Mouse (Mus musculus) forebrain, embryonic 11.5 days (tissue): Measurements from ENCODE around the gene Stox1. TPM values are rescaled to one million over a fixed set of nuclear protein-coding genes. Genes with fewer than 3 reads are reported as not detected.
"Not testable (repeated sequence)": the region's sequence is repeated elsewhere in the genome, so short reads cannot be mapped to it uniquely, and the experiment has no call there.

Source experiments
- ATAC-seq: fragments of 200-750 bp; cut with Nextera tagmentation; replicated peaks from 2 replicates; pipeline ENCODE4 v1.8.0; 2017; ENCODE audit warnings: moderate TSS enrichment; ENCODE audit not compliant: low FRiP score
- DNase-seq: peaks from one replicate; pipeline ENCODE4 v3.0.0-alpha.2; 2017; ENCODE audit warnings: low spot score
- H3K27ac ChIP-seq: fragments of 300-500 bp; sonication (generic); 2 replicates; pipeline ENCODE4 v1.5.1; 2014; ENCODE audit warnings: low read depth, low read length
- H3K27me3 ChIP-seq: fragments of 300-500 bp; sonication (generic); 2 replicates; pipeline ENCODE4 v1.6.1; 2014; ENCODE audit warnings: mild to moderate bottlenecking, low read length, mixed read lengths; ENCODE audit not compliant: control insufficient read depth, insufficient read depth
- H3K36me3 ChIP-seq: fragments of 300-500 bp; sonication (generic); 2 replicates; pipeline ENCODE4 v1.6.1; 2014; ENCODE audit warnings: mild to moderate bottlenecking, low read length, moderate library complexity, mixed read lengths; ENCODE audit not compliant: control insufficient read depth, insufficient read depth
- H3K4me1 ChIP-seq: fragments of 300-500 bp; sonication (generic); replicated peaks from 2 replicates; pipeline ENCODE4 v1.6.1; 2014; ENCODE audit warnings: low read length, mixed read lengths; ENCODE audit not compliant: control insufficient read depth, insufficient read depth
- H3K4me2 ChIP-seq: fragments of 300-500 bp; sonication (generic); 2 replicates; pipeline ENCODE4 v1.6.1; 2014; ENCODE audit warnings: low read depth, mild to moderate bottlenecking, low read length, moderate library complexity, mixed read lengths; ENCODE audit not compliant: severe bottlenecking
- H3K4me3 ChIP-seq: fragments of 300-500 bp; sonication (generic); 2 replicates; pipeline ENCODE4 v1.5.1; 2014; ENCODE audit warnings: low read depth, low read length
- H3K9ac ChIP-seq: fragments of 300-500 bp; sonication (generic); 2 replicates; pipeline ENCODE4 v1.6.1; 2014; ENCODE audit warnings: low read length
- H3K9me3 ChIP-seq: fragments of 300-500 bp; sonication (generic); 2 replicates; pipeline ENCODE4 v1.6.1; 2016; ENCODE audit warnings: low read length, mixed read lengths; ENCODE audit not compliant: control insufficient read depth
- WGBS: fragments of 180-500 bp; shearing (Covaris S2); extraction: QIAGEN DNeasy Blood & Tissue Kit; methylation state at CpG from one replicate; pipeline ENCODE4 v1.1.7; 2014; 5-methylcytosine and 5-hydroxymethylcytosine counted together
- polyA plus RNA-seq: library from polyadenylated mRNA; unstranded; fragments of >200 nt; fragmentation: Nextera tagmentation; extraction: Ambion mirVana; gene quantifications from 2 replicates; pipeline ENCODE4 v1.2.1, GENCODE M21; 2014

The Stox1 gene
- 3.7 and 4.4 TPM in 2 replicates for polyA plus RNA-seq

DNA sequence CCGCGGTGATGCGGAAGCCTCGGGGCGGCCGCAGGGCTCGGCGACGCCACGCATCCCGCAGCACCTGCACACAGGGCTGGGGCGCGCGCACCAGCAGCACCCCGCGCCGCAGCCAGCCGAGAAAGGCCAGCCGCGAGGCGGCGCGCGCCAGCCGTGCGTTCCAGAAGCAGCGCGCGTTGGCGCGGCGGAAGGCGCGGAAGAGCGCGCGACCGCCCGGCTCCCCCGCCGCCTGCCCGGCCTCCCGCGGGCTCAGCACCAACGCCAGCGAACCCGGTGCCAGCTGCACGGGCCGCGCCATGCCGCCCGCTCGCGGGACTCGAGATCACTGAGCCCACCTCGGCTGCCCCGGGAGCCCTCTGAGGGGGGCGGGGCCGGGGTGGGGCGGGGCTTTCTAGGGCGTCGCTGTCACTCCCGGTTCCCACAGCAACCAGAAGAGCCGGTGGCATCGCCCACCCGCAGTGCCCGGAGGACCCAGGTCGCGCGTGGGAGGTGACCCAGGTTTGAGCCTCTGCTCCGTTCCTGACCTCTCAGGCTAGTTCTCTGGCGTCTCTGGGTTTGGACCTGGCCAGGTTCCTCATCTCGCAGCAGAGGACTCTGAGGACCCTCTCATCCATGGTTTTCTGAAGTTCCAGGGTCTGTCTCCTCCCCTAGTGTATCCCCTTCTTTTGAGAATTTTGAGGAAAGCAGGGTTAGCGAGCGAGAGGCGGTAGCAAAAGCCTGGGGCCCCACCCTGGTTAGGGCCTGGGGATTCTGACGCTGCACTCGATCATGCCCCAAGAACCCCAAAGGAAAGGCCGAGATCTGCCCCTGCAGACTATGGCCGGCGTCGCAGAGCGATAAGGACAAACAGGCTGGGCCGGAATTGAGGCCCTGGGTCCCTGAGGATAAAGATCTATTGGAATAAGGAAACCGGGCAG is at the start of gene Stox1:
Gene Stox1, minus strand, starts transcription at position 358 of the 917 bp plus-strand sequence.
- peak within 1 kb of the TSS; percentile 64 for H3K9ac ChIP-seq
- peak within 1 kb of the TSS; percentile 73 for H3K4me3 ChIP-seq
- peaks cover 2% of the 10 kb centered on the region; the same call in 1 of the 2 replicates for H3K27me3 ChIP-seq
- peak within 1 kb of the TSS; percentile 95 for H3K4me2 ChIP-seq
- H3K9me3 ChIP-seq: no peaks in the 10 kb centered on the region
- ATAC-seq: peak; percentile 92
- peaks cover 7% of the 10 kb centered on the region; the same call in 1 of the 2 replicates for H3K4me1 ChIP-seq
- no peak within 1 kb of the TSS for H3K27ac ChIP-seq
- peak; percentile 86 for DNase-seq
- WGBS: 3% methylated on average over 56 of the region's 85 CpGs
- H3K36me3 ChIP-seq: no peaks in the 10 kb centered on the region

DNA sequence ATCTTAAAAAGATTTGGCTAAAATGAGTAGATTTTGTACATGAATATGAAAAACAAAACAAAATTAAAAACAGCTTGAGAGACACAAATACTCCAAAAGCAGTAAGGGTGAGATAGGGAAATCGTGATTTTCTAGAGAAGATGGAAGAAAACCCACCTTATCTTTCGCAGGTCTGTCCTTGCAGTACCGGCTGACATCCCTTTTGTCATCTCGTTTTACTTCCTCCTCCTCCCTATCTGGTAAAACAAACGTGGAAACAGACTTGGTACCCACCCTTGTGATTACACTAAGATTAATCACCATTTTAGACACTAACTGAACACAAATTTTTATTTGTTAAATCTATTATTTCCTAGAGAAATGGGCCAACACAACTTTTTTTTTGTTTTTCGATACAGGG is 24.9 kb upstream of the Stox1 start:
- Histone ChIP-seq H3K27me3 (no peaks in the 10 kb centered on the region), H3K36me3 (peaks cover 30% of the 10 kb centered on the region; the same call in 1 of the 2 replicates), H3K27ac (no peak overlapping the region), H3K9me3 (no peaks in the 10 kb centered on the region), H3K4me3 (no peak overlapping the region), H3K4me1 (no peaks in the 10 kb centered on the region), H3K9ac (no peak overlapping the region), H3K4me2 (no peak overlapping the region)
- DNase-seq (no peak), ATAC-seq (no peak)
- 90% methylated on average over 6 of the region's 6 CpGs for WGBS

DNA sequence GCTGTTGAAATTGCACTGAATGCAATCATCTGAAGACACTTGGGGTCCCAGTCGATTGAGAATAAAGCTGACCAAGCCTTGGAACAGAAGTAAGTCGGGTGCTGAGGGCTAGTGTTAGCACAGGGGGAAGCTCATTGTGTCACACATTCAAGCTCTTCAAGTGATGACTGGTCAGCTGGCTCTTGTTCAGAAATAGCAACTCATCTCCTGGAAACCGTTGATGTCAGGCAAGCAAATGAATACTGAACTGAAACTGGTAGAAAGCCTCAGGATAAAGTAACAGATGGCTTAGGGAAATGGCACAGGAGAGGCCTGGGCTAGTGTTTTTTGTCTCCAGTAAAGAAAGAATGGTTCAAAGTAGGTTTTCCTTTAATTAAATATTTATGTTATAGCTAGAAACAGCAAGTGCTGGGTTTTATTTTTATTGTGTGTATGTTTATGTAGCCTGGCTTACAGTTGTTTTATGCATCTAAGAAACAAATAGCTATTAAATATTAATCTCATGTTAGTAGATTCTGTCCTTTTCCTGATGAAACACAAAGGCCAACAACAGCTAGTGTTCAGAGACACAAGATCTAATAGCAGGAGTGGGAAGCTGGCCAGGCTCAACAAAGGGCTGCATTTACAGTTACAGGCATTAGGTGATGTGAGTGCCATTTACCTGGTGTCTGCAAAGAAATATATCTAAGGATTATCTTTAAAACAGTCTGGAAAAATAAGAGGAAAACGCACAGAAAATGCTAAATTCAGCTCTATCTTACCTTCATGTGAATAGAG is 14.2 kb upstream of the Stox1 start:
- DNase-seq (no peak), ATAC-seq (no peak)
- Histone ChIP-seq H3K36me3 (peaks cover 14% of the 10 kb centered on the region), H3K27me3 (no peaks in the 10 kb centered on the region), H3K4me3 (no peak overlapping the region), H3K9me3 (no peaks in the 10 kb centered on the region), H3K27ac (no peak overlapping the region), H3K4me2 (no peak overlapping the region), H3K9ac (no peak overlapping the region), H3K4me1 (peaks cover 2% of the 10 kb centered on the region; the same call in 1 of the 2 replicates)
- WGBS: 76% methylated on average over 4 of the region's 4 CpGs

DNA sequence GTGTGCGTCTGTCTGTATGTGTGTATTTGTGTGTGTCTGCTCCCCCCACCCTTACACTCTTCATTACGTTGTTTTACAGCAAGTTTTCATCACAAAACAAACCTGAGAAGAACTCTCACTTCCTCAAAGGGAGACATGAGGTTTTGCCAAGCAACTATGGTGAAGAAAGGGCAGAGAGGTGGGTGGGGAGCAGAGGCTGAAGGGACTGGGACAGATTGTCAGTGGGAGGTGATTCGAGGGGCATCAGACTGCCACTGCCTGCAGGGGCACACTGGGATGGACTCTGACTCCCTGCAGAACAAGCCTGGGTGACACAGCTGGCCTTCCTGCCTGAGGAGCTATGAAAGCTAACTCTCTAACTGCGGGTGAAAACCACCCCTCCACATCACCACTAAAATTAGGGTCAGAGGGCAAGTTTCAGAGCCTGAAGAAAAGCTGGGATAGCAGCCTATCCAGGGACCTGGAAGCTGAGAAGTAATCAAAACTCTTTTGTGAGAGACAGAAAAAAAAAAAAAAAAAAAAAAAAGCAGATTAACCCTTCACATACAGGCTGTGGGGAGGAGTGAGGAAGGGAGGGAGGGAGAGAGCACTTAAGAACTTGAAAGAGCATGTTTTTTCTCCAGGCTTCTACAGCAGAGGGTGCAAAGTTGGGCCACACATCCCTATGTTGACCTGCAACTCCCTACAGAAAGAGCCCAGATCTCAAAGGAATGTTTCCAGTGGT is 11.2 kb upstream of the Stox1 start:
- no peak for ATAC-seq

DNA sequence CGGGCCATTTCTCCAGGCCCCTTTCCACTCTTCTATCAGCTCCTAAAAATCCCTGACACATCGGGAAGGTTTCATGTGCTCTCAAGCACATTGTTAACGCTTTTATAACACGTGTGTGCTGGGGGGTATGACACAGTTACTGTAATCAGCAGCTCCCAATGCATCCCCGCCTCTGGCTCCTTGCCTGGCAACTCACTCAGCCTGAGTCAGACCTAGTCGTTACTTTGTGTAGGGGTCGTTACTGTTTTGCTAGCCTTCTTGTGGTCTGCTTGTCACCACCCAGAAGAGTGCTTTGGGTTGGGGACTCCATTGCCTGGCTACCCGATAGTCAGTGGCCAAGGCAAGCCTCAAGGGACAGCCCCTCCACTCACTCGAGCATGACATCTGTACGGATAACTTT is 4.9 kb upstream of the Stox1 start:
- Histone ChIP-seq H3K27ac (no peak overlapping the region), H3K9me3 (no peaks in the 10 kb centered on the region), H3K4me1 (no peaks in the 10 kb centered on the region), H3K4me2 (no peak overlapping the region), H3K27me3 (no peaks in the 10 kb centered on the region), H3K36me3 (no peaks in the 10 kb centered on the region), H3K9ac (no peak overlapping the region), H3K4me3 (no peak overlapping the region)
- no peak for ATAC-seq
- WGBS: 77% methylated on average over 10 of the region's 10 CpGs
- no peak for DNase-seq

More for the DNA sequence above, 11.2 kb upstream of the Stox1 start:
- Histone ChIP-seq H3K9me3 (no peaks in the 10 kb centered on the region), H3K4me1 (peaks cover 2% of the 10 kb centered on the region; the same call in 1 of the 2 replicates), H3K4me2 (no peak overlapping the region), H3K36me3 (no peaks in the 10 kb centered on the region; the same call in 1 of the 2 replicates), H3K4me3 (no peak overlapping the region), H3K27me3 (no peaks in the 10 kb centered on the region), H3K9ac (no peak overlapping the region), H3K27ac (no peak overlapping the region)
- DNase-seq: no peak
- 40% methylated on average over 4 of the region's 4 CpGs for WGBS

DNA sequence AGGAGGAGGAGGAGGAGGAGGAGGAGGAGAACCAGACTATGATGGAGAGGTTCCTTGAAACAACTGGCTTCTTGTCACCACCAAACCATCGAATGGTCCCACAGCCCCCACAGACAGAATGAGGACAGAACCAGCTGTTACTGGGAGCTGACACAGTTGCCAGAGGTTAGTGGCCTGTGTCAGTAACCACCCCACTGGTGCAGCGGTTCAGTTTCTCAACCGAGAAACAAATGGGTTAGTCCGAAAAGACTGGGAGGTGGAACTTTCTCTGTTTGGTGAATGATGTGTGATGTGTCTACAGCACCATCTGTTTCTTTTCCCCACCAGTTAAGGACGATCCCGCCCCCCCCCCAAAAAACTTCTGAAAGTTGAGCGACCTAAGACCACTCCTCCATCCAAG is 992 bp downstream of the Stox1 start:
- Histone ChIP-seq H3K27me3 (peaks cover 2% of the 10 kb centered on the region; the same call in 1 of the 2 replicates), H3K27ac (no peak overlapping the region), H3K36me3 (no peaks in the 10 kb centered on the region), H3K9me3 (no peaks in the 10 kb centered on the region), H3K9ac (no peak overlapping the region), H3K4me2 (peak overlapping the region; percentile 95; the same call in 1 of the 2 replicates), H3K4me3 (no peak overlapping the region; the same call in 1 of the 2 replicates), H3K4me1 (peaks cover 7% of the 10 kb centered on the region; the same call in 1 of the 2 replicates)
- no peak for DNase-seq
- ATAC-seq: no peak
- WGBS: 33% methylated on average over 7 of the region's 7 CpGs

DNA sequence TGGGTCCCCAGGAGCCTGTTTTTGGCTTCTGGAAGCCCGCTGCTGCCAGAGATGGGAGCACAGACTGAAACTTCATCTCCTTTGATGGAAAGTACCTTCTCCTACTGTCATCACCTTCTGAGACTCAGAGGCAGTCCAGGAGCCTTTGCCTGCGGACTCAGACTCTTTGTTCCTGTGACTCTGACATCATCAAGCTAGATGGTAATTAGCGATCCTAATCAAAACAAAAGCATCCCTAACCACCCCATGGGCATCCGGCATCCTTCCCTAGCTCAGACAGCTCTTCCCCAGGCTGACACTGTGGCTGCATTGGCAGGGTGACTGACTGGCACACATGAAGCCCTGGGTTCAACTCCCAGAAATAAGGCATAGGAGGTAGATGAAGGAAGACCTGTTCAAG is 3.2 kb downstream of the Stox1 start:
- H3K4me3 ChIP-seq: no peak overlapping the region
- peaks cover 2% of the 10 kb centered on the region; the same call in 1 of the 2 replicates for H3K27me3 ChIP-seq
- no peak overlapping the region for H3K9ac ChIP-seq
- ATAC-seq (no peak), DNase-seq (no peak)
- H3K9me3 ChIP-seq: no peaks in the 10 kb centered on the region
- H3K4me2 ChIP-seq: no peak overlapping the region
- H3K27ac ChIP-seq: no peak overlapping the region
- H3K4me1 ChIP-seq: peaks cover 7% of the 10 kb centered on the region; the same call in 1 of the 2 replicates
- WGBS: 26% methylated on average over 4 of the region's 4 CpGs
- no peaks in the 10 kb centered on the region for H3K36me3 ChIP-seq

DNA sequence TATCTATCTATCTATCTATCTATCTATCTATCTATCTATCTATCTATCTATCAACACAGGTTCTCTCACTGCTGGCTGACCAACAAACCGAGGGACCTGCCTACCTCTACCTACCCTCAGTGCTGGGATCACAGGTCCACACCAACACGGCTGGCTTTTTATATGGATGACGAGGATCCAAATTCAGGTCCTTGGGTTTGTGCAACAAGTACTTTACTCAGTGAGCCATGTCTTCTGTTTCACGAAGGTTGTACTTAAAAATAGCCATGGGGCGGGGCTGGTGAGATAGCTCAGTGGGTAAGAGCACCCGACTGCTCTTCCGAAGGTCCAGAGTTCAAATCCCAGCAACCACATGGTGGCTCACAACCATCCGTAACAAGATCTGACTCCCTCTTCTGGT is 5.4 kb downstream of the Stox1 start:
- 92% methylated on average over 7 of the region's 8 CpGs for WGBS
- not testable (repeated sequence) for H3K4me2 ChIP-seq, H3K4me1 ChIP-seq, H3K36me3 ChIP-seq, H3K9me3 ChIP-seq, H3K4me3 ChIP-seq, DNase-seq, ATAC-seq, H3K27ac ChIP-seq, H3K27me3 ChIP-seq, H3K9ac ChIP-seq
